Mouse (Mus musculus): ENCODE data around the gene Abhd11.

GRCm38 (mm10) chr5:135040777-135041176, 31.8 kb downstream of the Abhd11 start:
- TF ChIP-seq CTCF (IDR thresholded peaks at IDR 0.05; ENCODE audit: borderline replicate concordance, insufficient read depth, low read length): no peak
- TF ChIP-seq POLR2A (IDR thresholded peaks at IDR 0.05; ENCODE audit: low read depth, low read length): no peak
